Mouse (Mus musculus): ENCODE results near the gene Ccdc81. TPM values are rescaled to one million over a fixed set of nuclear protein-coding genes. Genes with fewer than 3 reads are reported as not detected.

The Ccdc81 gene
- polyA plus RNA-seq, 1 experiment from 2014 or later = not detected

GRCm38 (mm10) chr7:89908899-89909621 lies 5.6 kb upstream of the Ccdc81 start:
- 85% methylated on average over 20 of the region's 20 CpGs for WGBS
- H3K27me3 ChIP-seq (ENCODE audit: poor library complexity, severe bottlenecking) = no peaks in the 10 kb centered on the region
- no peak for DNase-seq (ENCODE audit: extremely low spot score, low spot score)
- peaks cover 3% of the 10 kb centered on the region for H3K4me1 ChIP-seq
- H3K9me3 ChIP-seq = no peaks in the 10 kb centered on the region
- H3K36me3 ChIP-seq (replicated peaks) = no peaks in the 10 kb centered on the region
- H3K27ac ChIP-seq = no peak overlapping the region
- H3K4me3 ChIP-seq = no peak overlapping the region

DNA sequence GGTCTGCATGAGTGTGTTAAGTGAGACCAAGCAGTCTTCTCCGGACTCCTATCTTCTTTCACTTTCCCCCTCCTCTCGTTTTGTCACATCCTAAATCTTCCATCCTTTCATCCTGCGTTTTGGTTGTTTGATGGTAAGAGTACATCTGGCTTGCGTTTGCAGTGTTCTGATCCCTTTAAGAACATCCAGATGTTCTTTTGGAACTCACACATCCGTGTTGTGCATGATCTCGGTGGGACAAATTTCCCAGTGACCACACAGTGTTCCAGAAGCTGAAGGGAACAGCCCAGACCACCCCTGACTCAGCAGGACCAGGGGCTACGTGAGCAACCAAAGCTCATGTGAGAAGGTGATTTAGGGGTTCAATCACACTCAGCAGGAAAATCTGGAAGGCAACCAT lies 5.0 kb upstream of the Ccdc81 start:
- Histone ChIP-seq H3K27me3 (ENCODE audit: poor library complexity, severe bottlenecking) (no peaks in the 10 kb centered on the region), H3K9me3 (no peaks in the 10 kb centered on the region), H3K4me1 (peaks cover 9% of the 10 kb centered on the region), H3K4me3 (no peak overlapping the region), H3K36me3 (replicated peaks) (no peaks in the 10 kb centered on the region), H3K27ac (no peak overlapping the region)
- no peak for DNase-seq (ENCODE audit: extremely low spot score, low spot score)
- WGBS = 66% methylated on average over 7 of the region's 7 CpGs

DNA sequence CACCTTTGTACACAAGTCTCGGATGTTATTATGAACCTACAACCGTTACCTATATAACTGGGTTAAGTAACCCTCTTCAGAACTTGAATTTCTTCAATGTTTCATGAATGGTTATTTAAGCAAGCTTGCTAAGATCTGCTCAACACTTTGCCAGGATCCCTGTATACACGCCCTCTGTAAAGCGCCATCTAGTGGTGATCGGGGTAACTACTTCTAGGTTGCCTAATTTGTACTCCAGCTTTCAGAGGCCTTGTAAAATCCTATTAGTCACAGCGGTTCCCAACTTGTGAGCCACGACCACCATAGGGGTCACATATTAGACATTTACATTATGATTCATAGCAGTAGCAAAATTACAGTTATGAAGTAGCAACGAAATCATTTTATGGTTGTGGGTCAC lies 4.5 kb upstream of the Ccdc81 start:
- H3K4me1 ChIP-seq = peaks cover 14% of the 10 kb centered on the region
- no peak overlapping the region for H3K4me3 ChIP-seq
- no peak overlapping the region for H3K27ac ChIP-seq
- H3K9me3 ChIP-seq = no peaks in the 10 kb centered on the region
- DNase-seq (ENCODE audit: extremely low spot score, low spot score) = peak; percentile 68
- no peaks in the 10 kb centered on the region for H3K36me3 ChIP-seq (replicated peaks)
- 22% methylated on average over 8 of the region's 8 CpGs for WGBS
- H3K27me3 ChIP-seq (ENCODE audit: poor library complexity, severe bottlenecking) = no peaks in the 10 kb centered on the region

DNA sequence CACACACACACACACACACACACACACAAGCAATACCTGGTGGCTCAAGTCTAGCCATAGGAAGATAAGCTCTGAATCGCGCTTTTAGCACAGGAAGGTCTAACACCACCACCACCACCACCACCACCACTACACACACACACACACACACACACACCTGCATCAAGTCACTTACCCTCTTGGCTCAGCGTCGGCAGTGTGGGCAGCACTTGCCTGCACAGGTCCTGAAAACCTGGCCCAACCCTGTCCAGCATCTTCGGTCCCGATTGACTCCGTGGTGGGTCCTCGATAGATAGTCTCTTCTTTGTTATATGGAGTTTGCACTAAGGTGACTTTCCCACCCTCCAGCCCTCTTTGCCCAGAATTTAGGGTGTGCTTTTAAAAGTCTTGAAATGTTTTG lies 422 bp downstream of the Ccdc81 start:
- Histone ChIP-seq H3K27me3 (ENCODE audit: poor library complexity, severe bottlenecking) (no peaks in the 10 kb centered on the region), H3K36me3 (replicated peaks) (no peaks in the 10 kb centered on the region), H3K9me3 (no peaks in the 10 kb centered on the region), H3K4me1 (peaks cover 12% of the 10 kb centered on the region), H3K4me3 (0 out of 2 replicates have a peak overlapping the region, but pooled peaks have one; percentile 9), H3K27ac (no peak overlapping the region)
- 89% methylated on average over 8 of the region's 8 CpGs for WGBS
- DNase-seq (ENCODE audit: extremely low spot score, low spot score) = peak; percentile 17

DNA sequence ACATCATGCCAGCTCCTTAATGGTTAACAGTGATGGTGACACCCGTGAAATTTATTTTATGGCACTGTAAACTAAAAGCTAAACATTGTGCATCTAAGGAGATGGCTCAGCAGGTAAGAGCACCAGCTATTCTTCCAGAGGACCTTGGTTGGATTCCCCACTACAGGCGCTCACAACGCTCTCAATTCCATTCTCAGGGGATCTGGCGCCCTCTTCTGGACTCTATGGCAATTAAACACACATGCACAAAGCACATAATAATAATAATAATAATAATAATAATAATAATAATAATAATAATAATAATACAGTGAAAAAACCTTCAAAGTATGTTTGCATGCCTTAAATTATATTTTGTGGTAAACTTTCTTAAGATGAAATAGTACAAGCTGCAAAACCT lies 11.6 kb downstream of the Ccdc81 start:
- DNase-seq (ENCODE audit: extremely low spot score, low spot score) = no peak

DNA sequence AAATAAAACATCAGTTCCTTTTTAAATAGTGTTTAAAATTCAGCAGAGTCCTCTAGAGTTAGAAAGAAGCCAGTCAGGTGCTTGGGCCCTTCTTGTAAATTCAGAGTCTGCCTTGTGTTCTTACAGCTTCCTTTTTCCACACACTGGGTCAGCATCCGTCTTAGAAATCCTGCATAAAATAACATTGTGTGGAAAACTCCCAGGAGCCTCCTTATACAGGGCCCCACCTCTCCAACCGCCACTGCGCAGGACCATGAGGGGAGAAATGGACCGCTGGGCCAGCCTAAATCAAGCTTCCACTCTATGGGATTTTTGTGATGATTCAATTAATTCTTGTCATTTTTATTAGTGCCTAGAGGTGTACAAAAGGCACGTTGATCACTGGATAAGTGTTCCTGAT lies 12.0 kb downstream of the Ccdc81 start:
- Histone ChIP-seq H3K4me3 (no peak overlapping the region), H3K36me3 (replicated peaks) (no peaks in the 10 kb centered on the region), H3K27me3 (ENCODE audit: poor library complexity, severe bottlenecking) (no peaks in the 10 kb centered on the region), H3K9me3 (no peaks in the 10 kb centered on the region), H3K4me1 (0 out of 2 replicates have a peak, but pooled peaks cover 2% of the 10 kb centered on the region), H3K27ac (no peak overlapping the region)
- 90% methylated on average over 5 of the region's 5 CpGs for WGBS
- DNase-seq (ENCODE audit: extremely low spot score, low spot score) = no peak

More for the DNA sequence above, 11.6 kb downstream of the Ccdc81 start:
- Histone ChIP-seq H3K9me3 (no peaks in the 10 kb centered on the region), H3K4me1 (0 out of 2 replicates have a peak, but pooled peaks cover 2% of the 10 kb centered on the region), H3K4me3 (no peak overlapping the region), H3K36me3 (replicated peaks) (no peaks in the 10 kb centered on the region), H3K27ac (no peak overlapping the region), H3K27me3 (ENCODE audit: poor library complexity, severe bottlenecking) (no peaks in the 10 kb centered on the region)
- WGBS = 27% methylated on average over 4 of the region's 4 CpGs

- Histone ChIP-seq H3K36me3 (replicated peaks) (no peaks in the 10 kb centered on the region), H3K4me3 (no peak overlapping the region), H3K9me3 (no peaks in the 10 kb centered on the region), H3K4me1 (no peaks in the 10 kb centered on the region), H3K27ac (no peak overlapping the region), H3K27me3 (ENCODE audit: poor library complexity, severe bottlenecking) (no peaks in the 10 kb centered on the region)
- no peak for DNase-seq (ENCODE audit: extremely low spot score, low spot score)
- 82% methylated on average over 3 of the region's 3 CpGs for WGBS
Measured at GRCm38 (mm10) chr7:89884551-89884950, 18.9 kb downstream of the Ccdc81 start.

GRCm38 (mm10) chr7:89879686-89880085 lies 23.7 kb downstream of the Ccdc81 start:
- Histone ChIP-seq H3K4me1 (no peaks in the 10 kb centered on the region), H3K27ac (no peak overlapping the region), H3K9me3 (no peaks in the 10 kb centered on the region), H3K27me3 (ENCODE audit: poor library complexity, severe bottlenecking) (no peaks in the 10 kb centered on the region), H3K4me3 (no peak overlapping the region), H3K36me3 (replicated peaks) (no peaks in the 10 kb centered on the region)
- 95% methylated on average over 1 of the region's 1 CpGs for WGBS
- no peak for DNase-seq (ENCODE audit: extremely low spot score, low spot score)

DNA sequence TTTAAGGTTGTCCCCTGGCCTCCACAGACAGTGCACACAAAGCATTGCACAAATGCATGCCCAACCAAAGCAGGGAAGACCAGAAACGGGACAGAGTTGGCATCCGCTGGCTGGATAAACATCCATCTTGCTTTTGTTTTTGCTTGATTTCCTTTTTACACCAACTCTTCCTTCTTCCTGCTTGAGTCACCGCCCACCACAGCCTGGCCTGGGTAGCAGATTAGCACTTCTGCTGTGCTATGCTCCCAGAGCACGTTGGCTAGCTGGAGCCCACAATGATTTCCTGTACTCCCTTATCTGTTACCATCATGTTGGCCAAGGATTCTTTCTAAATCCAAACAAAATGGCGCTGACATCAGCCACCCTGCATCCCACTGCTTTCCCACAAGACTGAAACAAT lies 36.2 kb downstream of the Ccdc81 start:
- DNase-seq (ENCODE audit: extremely low spot score, low spot score) = no peak
- Histone ChIP-seq H3K4me3 (no peak overlapping the region), H3K27ac (no peak overlapping the region), H3K27me3 (ENCODE audit: poor library complexity, severe bottlenecking) (no peaks in the 10 kb centered on the region), H3K36me3 (replicated peaks) (no peaks in the 10 kb centered on the region), H3K9me3 (no peaks in the 10 kb centered on the region), H3K4me1 (no peaks in the 10 kb centered on the region)
- 78% methylated on average over 5 of the region's 5 CpGs for WGBS

DNA sequence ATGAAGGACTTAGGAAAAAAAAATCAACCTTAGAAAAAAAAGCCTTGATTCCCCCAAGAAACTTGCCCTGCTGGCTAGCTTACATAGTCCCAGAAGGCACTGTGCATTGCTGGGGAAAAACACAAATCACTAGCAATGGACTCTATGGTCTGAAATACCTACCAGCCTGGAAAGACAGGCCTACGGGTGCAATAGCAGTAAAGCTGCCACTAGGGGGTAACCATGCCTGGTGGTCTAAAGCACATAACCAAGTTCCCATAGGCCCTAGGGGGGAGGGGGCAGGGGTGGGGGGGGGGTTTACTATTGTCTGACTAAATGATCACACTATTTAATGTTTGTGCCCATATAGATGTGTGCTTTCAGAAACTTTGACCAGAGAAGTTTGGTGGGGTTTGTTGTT lies 38.7 kb downstream of the Ccdc81 start:
- no peaks in the 10 kb centered on the region for H3K9me3 ChIP-seq
- H3K4me1 ChIP-seq = no peaks in the 10 kb centered on the region
- no peak overlapping the region for H3K4me3 ChIP-seq
- DNase-seq (ENCODE audit: extremely low spot score, low spot score) = no peak
- WGBS = 82% methylated on average over 1 of the region's 1 CpGs
- H3K27ac ChIP-seq = no peak overlapping the region
- no peaks in the 10 kb centered on the region for H3K27me3 ChIP-seq (ENCODE audit: poor library complexity, severe bottlenecking)
- H3K36me3 ChIP-seq (replicated peaks) = no peaks in the 10 kb centered on the region

- peak; percentile 41 for DNase-seq (ENCODE audit: extremely low spot score, low spot score)
- WGBS = 55% methylated on average over 17 of the region's 17 CpGs
- H3K36me3 ChIP-seq (replicated peaks) = no peaks in the 10 kb centered on the region
- H3K9me3 ChIP-seq = no peaks in the 10 kb centered on the region
- no peak overlapping the region for H3K4me3 ChIP-seq
- H3K4me1 ChIP-seq = peaks cover 12% of the 10 kb centered on the region
- peak overlapping the region; percentile 68 for H3K27ac ChIP-seq
- no peaks in the 10 kb centered on the region for H3K27me3 ChIP-seq (ENCODE audit: poor library complexity, severe bottlenecking)
Measured at GRCm38 (mm10) chr7:89856440-89857217, 46.8 kb downstream of the Ccdc81 start.

DNA sequence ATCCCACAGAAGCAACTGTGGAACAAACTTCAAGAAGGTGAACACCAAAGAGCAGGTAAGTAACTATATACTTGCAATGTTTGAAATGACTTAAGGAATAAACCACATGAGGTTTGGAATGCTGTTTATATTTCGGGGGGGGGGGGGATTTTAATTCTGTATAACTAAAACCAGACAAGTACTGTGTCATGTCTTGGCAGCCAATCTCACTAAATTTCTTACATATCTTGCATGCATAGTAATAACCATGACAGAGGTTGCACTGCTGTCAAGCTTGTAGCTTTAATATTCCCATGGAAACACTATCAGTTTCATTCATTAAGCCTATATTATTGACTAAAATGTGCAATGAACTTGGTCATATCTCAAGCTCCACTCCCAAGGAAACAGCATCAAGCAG lies 48.2 kb downstream of the Ccdc81 start:
- H3K27ac ChIP-seq = no peak overlapping the region
- H3K4me1 ChIP-seq = peaks cover 12% of the 10 kb centered on the region
- 76% methylated on average over 1 of the region's 1 CpGs for WGBS
- no peaks in the 10 kb centered on the region for H3K36me3 ChIP-seq (replicated peaks)
- no peaks in the 10 kb centered on the region for H3K9me3 ChIP-seq
- no peak for DNase-seq (ENCODE audit: extremely low spot score, low spot score)
- H3K4me3 ChIP-seq = no peak overlapping the region
- H3K27me3 ChIP-seq (ENCODE audit: poor library complexity, severe bottlenecking) = no peaks in the 10 kb centered on the region

GRCm38 (mm10) chr7:89853131-89853530 lies 50.3 kb downstream of the Ccdc81 start:
- H3K36me3 ChIP-seq (replicated peaks) = no peaks in the 10 kb centered on the region
- H3K4me1 ChIP-seq = peaks cover 12% of the 10 kb centered on the region
- H3K9me3 ChIP-seq = no peaks in the 10 kb centered on the region
- WGBS = 85% methylated on average over 5 of the region's 5 CpGs
- H3K27ac ChIP-seq = no peak overlapping the region
- no peak for DNase-seq (ENCODE audit: extremely low spot score, low spot score)
- no peaks in the 10 kb centered on the region for H3K27me3 ChIP-seq (ENCODE audit: poor library complexity, severe bottlenecking)
- H3K4me3 ChIP-seq = no peak overlapping the region

Measured in forebrain, embryonic 10.5 days (tissue).